Mouse (Mus musculus) testis, adult 2 months (tissue): Measurements from ENCODE around the gene 1700025B11Rik.

ENCODE experiments used
- CTCF ChIP-seq: fragments of 200-500 bp; IDR thresholded peaks from 2 replicates; pipeline ENCODE4 v1.5.1; 2012; ENCODE audit warnings: low read depth, mild to moderate bottlenecking, inconsistent platforms, low read length, moderate library complexity; ENCODE audit not compliant: control insufficient read depth, insufficient read depth, insufficient replicate concordance
- POLR2A ChIP-seq: fragments of 200-500 bp; IDR thresholded peaks from 2 replicates; pipeline ENCODE4 v1.6.1; 2012; ENCODE audit warnings: low read depth, mild to moderate bottlenecking, inconsistent platforms, low read length, moderate library complexity; ENCODE audit not compliant: control insufficient read depth

DNA sequence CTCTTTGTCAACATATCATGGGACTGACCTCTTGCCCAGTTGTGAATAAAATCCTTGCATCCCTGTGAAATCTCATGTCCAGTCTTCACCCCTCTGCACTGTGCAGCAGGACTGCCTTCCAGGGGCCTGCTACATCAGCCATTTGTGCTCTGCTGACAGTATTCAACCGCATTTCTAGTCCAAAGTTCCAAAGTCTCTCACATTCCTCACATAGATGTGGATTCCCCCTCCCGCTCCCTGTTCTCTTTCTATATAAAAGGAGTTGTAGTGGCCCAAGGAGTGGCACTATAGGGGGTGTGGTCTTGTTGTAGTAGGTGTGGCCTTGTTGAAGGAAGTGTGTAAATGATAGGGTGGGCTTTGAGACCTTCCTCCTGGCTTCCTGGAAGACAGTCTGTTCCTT lies 29.2 kb upstream of the 1700025B11Rik start:
- TF ChIP-seq POLR2A, result no peak
- no peak for TF ChIP-seq CTCF
